Comparison of ENCODE assay signal across 8 mouse cellular contexts in genomic region chr2:27740091-27740608, GRCm38 (mm10).
DNase-seq lines count a peak whose midpoint lies in the region; ATAC-seq and TF ChIP-seq lines count a peak whose summit lies in the region.

No protein-coding gene starts in this region.

- peaks cover 9% of the 10 kb centered on the region for H3K4me1 ChIP-seq in embryonic fibroblast, embryonic 13.5 days (ENCODE audit: control insufficient read depth, insufficient read depth, low read length)
- H3K4me1 ChIP-seq in kidney, embryonic 14.5 days (ENCODE audit: control insufficient read depth, insufficient read depth, low read length): peaks cover 39% of the 10 kb centered on the region
- H3K4me1 ChIP-seq in limb, embryonic 14.5 days (ENCODE audit: control insufficient read depth, insufficient read depth, low read length): peaks cover 44% of the 10 kb centered on the region
- peaks cover 22% of the 10 kb centered on the region for H3K4me1 ChIP-seq in midbrain, embryonic 15.5 days

- peaks cover 14% of the 10 kb centered on the region; the same call in 1 of the 2 replicates for H3K36me3 ChIP-seq in kidney, embryonic 14.5 days (ENCODE audit: control insufficient read depth, insufficient read depth, low read length)
- peaks cover 67% of the 10 kb centered on the region for H3K36me3 ChIP-seq in limb, embryonic 14.5 days (ENCODE audit: control insufficient read depth, insufficient read depth, low read length)
- no peaks in the 10 kb centered on the region for H3K36me3 ChIP-seq in midbrain, embryonic 15.5 days (replicated peaks)

- no peak overlapping the region for H3K4me3 ChIP-seq in embryonic fibroblast, embryonic 13.5 days (ENCODE audit: insufficient read depth, low read length)
- H3K4me3 ChIP-seq in kidney, embryonic 14.5 days (ENCODE audit: low read length): no peak overlapping the region
- no peak overlapping the region for H3K4me3 ChIP-seq in limb, embryonic 14.5 days (replicated peaks; ENCODE audit: low read length)
- H3K4me3 ChIP-seq in midbrain, embryonic 15.5 days: no peak overlapping the region; the same call in 1 of the 2 replicates

- TF ChIP-seq CTCF in embryonic fibroblast, embryonic 13.5 days (IDR thresholded peaks at IDR 0.05; ENCODE audit: borderline replicate concordance, insufficient read depth, low read length): peak; percentile 11; the same call in 1 of the 2 replicates

- DNase-seq in cerebellum, adult 11-12 months: peak; percentile 43
- DNase-seq in cerebellum, adult 8-10 months: no peak
- DNase-seq in heart, adult 9 months (ENCODE audit: low spot score in 2 of 2): peak; percentile 89 to 91
- peak; percentile 65 for DNase-seq in limb, embryonic 14.5 days (ENCODE audit: low spot score)
- DNase-seq in spleen, adult 18-20 months: peak; percentile 59 to 61

- peak; percentile 70 for ATAC-seq in kidney, embryonic 14.5 days (ENCODE audit: low FRiP score, low TSS enrichment)
- peak; percentile 56; the same call in 1 of the 2 replicates for ATAC-seq in limb, embryonic 14.5 days (ENCODE audit: low FRiP score, low read depth)
- ATAC-seq in midbrain, embryonic 15.5 days (replicated peaks): peak; percentile 88

- peak overlapping the region; percentile 89 for H3K27ac ChIP-seq in embryonic fibroblast, embryonic 13.5 days (ENCODE audit: insufficient read depth, low read length)
- peak overlapping the region; percentile 53 for H3K27ac ChIP-seq in kidney, embryonic 14.5 days (ENCODE audit: low read depth, low read length)
- H3K27ac ChIP-seq in limb, embryonic 14.5 days (replicated peaks; ENCODE audit: low read depth, low read length): peak overlapping the region; percentile 52
- H3K27ac ChIP-seq in midbrain, embryonic 15.5 days: peak overlapping the region; percentile 57; the same call in 1 of the 2 replicates

- peak overlapping the region; percentile 23 for H3K4me2 ChIP-seq in kidney, embryonic 14.5 days (replicated peaks; ENCODE audit: low read depth, low read length)
- H3K4me2 ChIP-seq in limb, embryonic 14.5 days (replicated peaks; ENCODE audit: low read depth, low read length, severe bottlenecking): 0 out of 2 replicates have a peak overlapping the region, but pooled peaks have one; percentile 10
- peak overlapping the region; percentile 31 for H3K4me2 ChIP-seq in midbrain, embryonic 15.5 days

- TF ChIP-seq POLR2A in embryonic fibroblast, embryonic 13.5 days (IDR thresholded peaks at IDR 0.05; ENCODE audit: low read depth, low read length): no peak
- TF ChIP-seq POLR2A in limb, embryonic 14.5 days (IDR thresholded peaks at IDR 0.05; ENCODE audit: borderline replicate concordance, extremely low read depth, insufficient read depth, insufficient read length): no peak

- no peaks in the 10 kb centered on the region for H3K9me3 ChIP-seq in kidney, embryonic 14.5 days (ENCODE audit: control insufficient read depth, low read length)
- H3K9me3 ChIP-seq in limb, embryonic 14.5 days (ENCODE audit: control insufficient read depth, low read length): no peaks in the 10 kb centered on the region
- H3K9me3 ChIP-seq in midbrain, embryonic 15.5 days: no peaks in the 10 kb centered on the region

- H3K27me3 ChIP-seq in kidney, embryonic 14.5 days (ENCODE audit: control insufficient read depth, insufficient read depth, low read length): peaks cover 12% of the 10 kb centered on the region
- H3K27me3 ChIP-seq in limb, embryonic 14.5 days (ENCODE audit: control insufficient read depth, insufficient read depth, low read length): no peaks in the 10 kb centered on the region
- H3K27me3 ChIP-seq in midbrain, embryonic 15.5 days (replicated peaks): no peaks in the 10 kb centered on the region

- H3K9ac ChIP-seq in kidney, embryonic 14.5 days (ENCODE audit: low read depth, low read length): peak overlapping the region; percentile 0; the same call in 1 of the 2 replicates
- peak overlapping the region; percentile 34; the same call in 1 of the 2 replicates for H3K9ac ChIP-seq in limb, embryonic 14.5 days (ENCODE audit: low read depth, low read length, severe bottlenecking)
- peak overlapping the region; percentile 12; the same call in 1 of the 2 replicates for H3K9ac ChIP-seq in midbrain, embryonic 15.5 days

- WGBS in kidney, embryonic 14.5 days: 4% methylated on average over 16 of the region's 16 CpGs
- WGBS in limb, embryonic 14.5 days: 8% methylated on average over 16 of the region's 16 CpGs
- WGBS in midbrain, embryonic 15.5 days: 5% methylated on average over 16 of the region's 16 CpGs
